Mouse (Mus musculus) hindbrain, embryonic 15.5 days (tissue): ENCODE measurements around the gene Zfhx2. TPM values are rescaled to one million over a fixed set of nuclear protein-coding genes. Genes with fewer than 3 reads are reported as not detected.

Source experiments
- polyA plus RNA-seq: library from polyadenylated mRNA; unstranded; fragments of >200 nt; fragmentation: Nextera tagmentation; extraction: Ambion mirVana; gene quantifications from 2 replicates; pipeline ENCODE4 v1.2.1, GENCODE M21; 2015

Gene Zfhx2
- polyA plus RNA-seq, 1 experiment from 2014 or later, result 24.9 TPM

Other genes with a start within 250 kb of the Zfhx2 start
- gene Homez, start 221.4 kb downstream of the Zfhx2 start, polyA plus RNA-seq, result 12.1 and 13.7 TPM in 2 replicates
- gene Ppp1r3e, start 214.8 kb downstream of the Zfhx2 start, polyA plus RNA-seq, result 4.1 and 4.8 TPM in 2 replicates
- 3.2 and 4.3 TPM in 2 replicates for gene Bcl2l2, start 208.9 kb downstream of the Zfhx2 start, polyA plus RNA-seq
- not detected in 2 replicates for gene Gm20521, start 208.9 kb downstream of the Zfhx2 start, polyA plus RNA-seq
- 161 and 162 TPM in 2 replicates for gene Pabpn1, start 199.8 kb downstream of the Zfhx2 start, polyA plus RNA-seq
- 250 and 277 TPM in 2 replicates for gene Slc22a17, start 179.2 kb downstream of the Zfhx2 start, polyA plus RNA-seq
- gene Efs, start 166.2 kb downstream of the Zfhx2 start, polyA plus RNA-seq, result 16.3 and 17.2 TPM in 2 replicates
- 0.70 and 0.90 TPM in 2 replicates for gene Il25, start 159.6 kb downstream of the Zfhx2 start, polyA plus RNA-seq
- gene Cmtm5, start 156.1 kb downstream of the Zfhx2 start, polyA plus RNA-seq, result 12.8 and 14.7 TPM in 2 replicates
- 0.93 and 0.94 TPM in 2 replicates for gene Myh6, start 125.4 kb downstream of the Zfhx2 start, polyA plus RNA-seq
- gene Gm17428, start 115.4 kb downstream of the Zfhx2 start, polyA plus RNA-seq, result not detected in 2 replicates
- gene Myh7, start 97.7 kb downstream of the Zfhx2 start, polyA plus RNA-seq, result 6.4 and 9.0 TPM in 2 replicates
- 47.3 and 50.1 TPM in 2 replicates for gene Ngdn, start 76.9 kb downstream of the Zfhx2 start, polyA plus RNA-seq
- gene Thtpa, start 2.5 kb upstream of the Zfhx2 start, polyA plus RNA-seq, result 29.4 and 32.6 TPM in 2 replicates
- 7.3 and 7.9 TPM in 2 replicates for gene Ap1g2, start 14.3 kb upstream of the Zfhx2 start, polyA plus RNA-seq
- 33.6 and 40.7 TPM in 2 replicates for gene Jph4, start 24.6 kb upstream of the Zfhx2 start, polyA plus RNA-seq
- gene Dhrs2, start 129.7 kb upstream of the Zfhx2 start, polyA plus RNA-seq, result 1.7 and 2.3 TPM in 2 replicates